Mouse (Mus musculus): ENCODE measurements around the gene Gm9040.
"Not testable (repeated sequence)": the region's sequence is repeated elsewhere in the genome, so short reads cannot be mapped to it uniquely, and the experiment has no call there.

DNA sequence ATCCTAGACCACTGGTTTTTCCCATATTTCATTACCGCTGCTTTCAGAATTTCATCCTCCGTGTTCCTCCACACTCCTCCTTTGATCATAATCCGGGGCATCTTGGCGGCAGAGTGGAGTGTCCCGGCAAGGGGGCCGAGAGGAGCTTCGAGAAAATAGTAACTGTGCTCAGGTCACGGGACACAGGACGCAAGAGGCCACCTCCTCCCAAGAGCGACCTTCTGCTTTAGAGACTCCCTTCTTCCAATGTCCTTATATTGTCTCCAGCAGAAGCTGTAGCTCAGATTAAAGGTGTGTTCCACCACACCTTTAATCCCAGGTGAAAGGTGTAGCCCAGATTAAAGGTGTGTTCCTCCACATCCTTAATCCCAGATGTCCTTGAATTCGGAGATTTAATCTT lies 27.2 kb upstream of the Gm9040 start, which contains the start of gene Gm9049:
- TF ChIP-seq MEF2A (IDR thresholded peaks at IDR 0.05; ENCODE audit: extremely low read depth, insufficient replicate concordance, low read depth, low read length, poor library complexity, severe bottlenecking); CTCF (IDR thresholded peaks at IDR 0.05 in 2 of 3, conservative IDR thresholded peaks at IDR 0.05 in 1 of 3; ENCODE audit: control insufficient read depth in 1 of 3, insufficient read depth in 1 of 3, low read depth in 2 of 3, low read length in 3 of 3, poor library complexity in 1 of 3, severe bottlenecking in 1 of 3); KAT2A (conservative IDR thresholded peaks at IDR 0.05; ENCODE audit: low read depth, low read length); POLR2A (IDR thresholded peaks at IDR 0.05; ENCODE audit: control insufficient read depth in 1 of 2, insufficient read depth in 1 of 2, low read depth in 1 of 2, low read length in 2 of 2, poor library complexity in 1 of 2); EP300 (IDR thresholded peaks at IDR 0.05; ENCODE audit: low read depth in 1 of 2, low read length in 2 of 2); NRF1 (IDR thresholded peaks at IDR 0.05; ENCODE audit: insufficient read depth, low read depth, low read length, poor library complexity, severe bottlenecking); TCF12 (IDR thresholded peaks at IDR 0.05; ENCODE audit: low read depth, low read length); E2F4 (IDR thresholded peaks at IDR 0.05; ENCODE audit: borderline replicate concordance, low read depth, low read length): not testable (repeated sequence)
